Mouse (Mus musculus): ENCODE data around the gene Ppig.
"Not testable (repeated sequence)": the region's sequence is repeated elsewhere in the genome, so short reads cannot be mapped to it uniquely, and the experiment has no call there.

The Ppig gene

GRCm38 (mm10) chr2:69722273-69722649 is at the start of gene Ppig:
TSS of gene Ppig (plus strand) at chr2:69722545.
- DNase-seq (ENCODE audit: extremely low spot score, low spot score) = no peak

- no peak for DNase-seq (ENCODE audit: extremely low spot score, low spot score)
Measured at GRCm38 (mm10) chr2:69673723-69674122, 48.6 kb upstream of the Ppig start.

DNA sequence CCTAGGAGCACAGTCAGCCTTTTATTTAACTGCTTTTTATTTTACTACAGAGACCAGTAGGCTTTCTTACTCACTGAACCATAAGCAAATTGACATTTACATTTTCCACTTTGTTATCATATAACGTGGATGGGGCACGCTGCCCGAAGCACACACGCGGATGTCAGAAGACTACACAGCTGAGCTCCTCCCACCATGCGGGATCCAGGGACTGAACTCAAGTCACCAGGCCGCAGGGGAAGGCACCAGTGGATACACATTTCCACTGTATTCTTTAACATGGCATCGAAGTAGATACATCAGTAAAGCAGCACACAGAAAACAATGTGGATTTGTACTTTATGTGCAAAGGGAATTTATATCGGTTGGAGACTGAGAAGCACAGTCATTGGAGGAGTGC is 47.1 kb upstream of the Ppig start:
- DNase-seq (ENCODE audit: extremely low spot score, low spot score) = no peak

DNA sequence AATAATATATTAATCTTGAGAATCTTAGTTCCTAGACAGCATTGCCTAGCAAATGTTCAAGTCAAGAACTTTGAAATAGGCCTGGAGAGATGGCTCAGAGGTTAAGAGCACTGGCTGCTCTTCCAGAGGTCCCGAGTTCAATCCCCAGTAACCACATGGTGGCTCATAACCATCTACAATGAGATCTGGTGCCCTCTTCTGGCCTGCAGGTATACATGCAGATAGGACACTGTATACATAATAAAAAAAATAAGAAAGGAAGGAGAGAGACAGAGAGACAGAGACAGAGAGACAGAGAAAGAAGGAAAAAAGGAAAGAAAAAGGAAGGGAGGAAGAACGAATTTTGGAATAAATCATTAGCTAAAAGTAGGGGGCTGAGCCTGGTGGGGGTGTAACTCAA is 45.6 kb upstream of the Ppig start:
- DNase-seq (ENCODE audit: extremely low spot score, low spot score) = no peak

GRCm38 (mm10) chr2:69677215-69677614 is 45.1 kb upstream of the Ppig start:
- DNase-seq (ENCODE audit: extremely low spot score, low spot score) = not testable (repeated sequence)

- no peak for DNase-seq (ENCODE audit: extremely low spot score, low spot score)
Measured at GRCm38 (mm10) chr2:69679990-69680389, 42.4 kb upstream of the Ppig start.

DNA sequence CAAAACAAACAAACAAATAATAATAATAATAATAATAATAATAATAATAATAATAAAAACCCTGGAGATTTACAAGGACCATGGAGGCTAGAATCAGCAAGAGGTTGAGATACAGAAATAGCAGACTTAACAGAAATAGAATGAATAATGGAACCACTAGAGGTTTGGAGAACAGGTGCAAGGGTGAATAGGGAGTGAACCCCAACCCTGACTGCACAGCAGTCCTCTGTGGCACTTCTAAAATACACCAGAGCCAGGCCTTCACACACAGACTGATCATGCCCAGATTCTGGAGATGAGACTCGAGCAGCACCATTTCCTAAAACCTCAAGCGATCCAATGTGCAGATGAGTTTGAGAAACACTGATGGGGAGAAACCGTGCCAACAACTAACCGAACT is 40.4 kb upstream of the Ppig start:
- DNase-seq (ENCODE audit: extremely low spot score, low spot score) = no peak

DNA sequence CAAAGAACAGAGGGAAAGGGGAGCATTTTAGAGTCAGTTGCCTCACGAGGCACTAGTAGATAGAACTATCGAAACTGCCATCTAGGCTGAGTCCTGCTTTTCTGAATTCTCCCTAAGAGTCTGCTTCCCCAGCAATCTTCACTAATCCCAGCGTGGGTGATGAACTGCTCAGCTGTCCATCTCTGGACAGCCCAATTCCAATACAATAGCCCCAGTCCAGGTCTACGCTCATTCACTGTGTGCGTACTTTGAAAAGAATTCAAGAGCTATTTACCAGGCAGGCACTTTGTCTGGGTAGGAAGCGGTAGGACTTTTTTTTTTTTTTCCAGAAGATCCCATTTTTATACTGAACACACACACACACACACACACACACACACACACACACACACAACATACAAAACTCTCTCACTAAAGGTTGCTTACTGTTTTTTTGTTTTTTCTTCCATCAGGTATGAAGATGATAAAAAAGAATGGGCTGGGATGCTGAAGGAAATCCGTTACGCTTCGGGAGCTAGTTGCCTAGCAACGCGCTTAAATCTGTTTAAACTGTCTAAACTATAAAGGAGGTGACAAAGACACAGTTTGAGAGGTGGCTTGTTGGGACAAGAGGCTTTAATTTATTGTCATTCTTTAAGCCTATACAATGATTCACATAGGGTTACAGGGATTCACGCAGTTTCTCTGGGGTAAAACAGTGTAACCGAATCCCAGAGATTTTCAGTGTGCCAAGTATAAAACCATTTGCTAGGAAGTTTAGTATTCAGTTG is 39.1 kb upstream of the Ppig start:
- DNase-seq (ENCODE audit: extremely low spot score, low spot score) = peak; percentile 29

- DNase-seq (ENCODE audit: extremely low spot score, low spot score) = no peak
Measured at GRCm38 (mm10) chr2:69684488-69684887, 37.9 kb upstream of the Ppig start.

- no peak for DNase-seq (ENCODE audit: extremely low spot score, low spot score)
Measured at GRCm38 (mm10) chr2:69690214-69690613, 32.1 kb upstream of the Ppig start.

GRCm38 (mm10) chr2:69690843-69691242 is 31.5 kb upstream of the Ppig start:
- no peak for DNase-seq (ENCODE audit: extremely low spot score, low spot score)

DNA sequence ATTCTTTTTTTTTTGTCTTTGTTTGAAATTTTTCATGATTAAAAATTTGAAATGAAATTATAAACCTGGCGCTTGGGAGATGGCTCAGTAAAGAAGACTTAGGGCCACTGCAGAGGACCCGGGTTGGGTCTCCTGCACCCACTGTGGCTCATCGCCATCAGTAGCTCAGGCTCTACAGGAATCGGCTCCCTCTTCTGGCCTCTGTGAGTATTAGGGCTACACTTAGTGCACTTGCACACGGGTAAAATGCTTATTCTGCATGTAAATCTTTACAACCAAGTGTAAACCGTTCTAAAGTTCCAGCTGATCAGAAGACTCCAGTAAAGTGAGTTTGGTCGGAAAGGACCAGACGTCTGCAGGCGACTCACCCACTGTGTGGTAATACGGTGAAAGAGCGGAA is 28.8 kb upstream of the Ppig start:
- DNase-seq (ENCODE audit: extremely low spot score, low spot score) = no peak

DNA sequence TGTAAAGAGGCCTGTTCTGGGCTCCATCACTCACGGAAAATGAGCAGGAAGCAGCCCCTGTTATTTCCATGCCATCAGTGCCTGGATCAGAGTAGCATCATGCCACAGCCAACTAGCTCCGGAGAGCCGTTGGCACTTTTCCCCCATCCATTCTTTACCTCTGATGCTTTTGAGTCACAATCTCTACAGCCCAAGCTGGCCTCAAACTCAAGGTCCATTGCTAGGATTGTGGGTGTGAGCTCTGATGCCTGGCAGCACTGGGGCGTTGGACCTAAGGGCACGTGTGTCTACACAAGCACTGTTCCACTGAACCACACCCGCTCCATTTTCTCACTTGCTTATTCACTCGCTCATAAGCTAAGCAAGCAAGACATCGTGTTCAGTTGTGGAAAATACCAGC is 21.9 kb upstream of the Ppig start:
- no peak for DNase-seq (ENCODE audit: extremely low spot score, low spot score)

GRCm38 (mm10) chr2:69712171-69712570 is 10.2 kb upstream of the Ppig start:
- no peak for DNase-seq (ENCODE audit: extremely low spot score, low spot score)

DNA sequence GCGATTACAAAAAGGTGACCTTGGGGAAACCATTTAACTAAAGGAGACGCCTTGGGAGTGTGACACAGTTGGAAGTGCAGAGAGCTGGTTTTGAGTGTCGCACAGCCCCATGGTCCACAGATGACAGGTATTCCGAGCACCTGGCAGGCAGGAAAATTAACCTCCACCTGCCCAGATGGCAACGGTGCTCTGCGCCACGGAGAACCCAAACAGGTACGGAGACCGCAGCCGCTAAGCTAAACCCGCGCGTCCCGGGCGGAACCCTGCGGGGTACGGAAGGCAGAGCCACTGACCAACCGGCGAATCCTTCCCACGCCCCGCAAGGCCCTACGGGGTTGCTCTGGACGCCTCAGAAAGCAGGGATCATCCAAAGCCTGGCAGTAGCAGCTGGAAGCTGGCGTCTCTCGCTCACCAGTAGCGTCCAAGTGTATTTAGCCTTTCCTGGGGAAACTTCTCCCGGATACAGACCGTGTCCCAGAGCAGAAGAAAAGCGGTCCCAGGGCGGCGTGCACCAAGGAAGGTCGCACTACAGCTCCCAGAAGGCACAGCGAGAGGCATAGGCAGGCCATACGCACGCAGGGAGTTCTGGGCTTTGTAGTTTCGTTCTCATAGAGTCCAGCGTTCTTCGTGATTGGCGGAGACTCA is 9.2 kb upstream of the Ppig start, which contains the start of gene Fastkd1:
Fastkd1 (minus strand) TSS at position 536 of the 645 bp plus-strand sequence.
- DNase-seq (ENCODE audit: extremely low spot score, low spot score) = peak; percentile 83

DNA sequence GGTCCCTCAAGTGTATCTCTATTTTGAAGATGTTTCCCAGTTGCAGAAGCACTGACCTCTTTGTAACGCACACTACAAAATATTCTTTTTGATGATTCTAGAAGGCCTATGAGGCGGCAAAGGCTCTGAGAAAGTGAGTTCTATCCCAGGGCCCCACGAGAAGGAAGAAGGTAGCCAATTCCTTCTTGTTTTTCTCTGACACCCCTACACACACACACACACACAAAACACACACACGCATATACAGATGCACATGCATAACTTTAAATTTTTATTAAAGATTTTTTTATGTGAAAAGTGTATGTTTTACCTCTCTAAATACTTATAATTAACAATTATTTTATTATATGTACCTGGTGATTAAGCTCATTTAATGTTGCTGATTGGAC is 8.7 kb upstream of the Ppig start:
- no peak for DNase-seq (ENCODE audit: extremely low spot score, low spot score)

GRCm38 (mm10) chr2:69714126-69714525 is 8.2 kb upstream of the Ppig start:
- no peak for DNase-seq (ENCODE audit: extremely low spot score, low spot score)

DNA sequence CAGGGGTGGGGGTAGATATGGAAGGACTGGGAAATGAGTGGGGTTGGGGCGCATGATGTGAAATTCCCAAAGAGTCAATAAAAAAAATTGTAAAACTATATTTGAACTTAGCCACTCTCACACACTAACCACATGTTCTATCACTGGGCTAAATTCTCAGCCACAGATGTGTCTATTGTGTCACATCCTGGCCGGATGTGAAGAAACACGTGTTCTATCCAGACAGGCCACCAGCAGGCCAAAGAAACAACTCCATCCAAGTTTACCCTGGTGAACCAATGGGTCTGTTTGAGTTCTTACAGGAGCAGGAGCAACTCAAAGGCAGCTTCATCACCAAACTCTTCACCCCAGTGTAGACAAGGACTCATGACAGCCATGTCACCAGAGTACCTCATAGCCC is 5.9 kb upstream of the Ppig start:
- no peak for DNase-seq (ENCODE audit: extremely low spot score, low spot score)

DNA sequence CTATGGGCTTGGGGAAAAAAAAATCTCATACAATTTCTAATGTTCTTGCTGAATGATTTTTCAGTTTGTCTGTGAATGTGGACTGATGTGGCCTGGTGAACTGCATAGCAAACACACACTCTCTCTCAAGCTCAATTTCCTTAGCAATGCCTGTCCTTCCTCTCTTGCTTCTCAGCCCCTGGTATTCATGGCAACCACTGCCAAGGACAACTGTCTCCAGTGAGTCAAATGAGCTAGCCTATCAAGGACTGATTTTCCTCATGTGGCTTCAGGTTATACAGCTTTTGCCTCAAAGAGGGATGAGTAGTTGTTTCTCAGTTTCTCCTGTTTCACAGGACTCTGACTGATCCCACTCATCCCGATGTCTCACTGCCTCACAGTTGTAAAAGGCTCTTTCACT is 3.2 kb upstream of the Ppig start:
- no peak for DNase-seq (ENCODE audit: extremely low spot score, low spot score)

- peak; percentile 97 for DNase-seq (ENCODE audit: extremely low spot score, low spot score)
Measured at GRCm38 (mm10) chr2:69722650-69723518, 539 bp downstream of the Ppig start.

DNA sequence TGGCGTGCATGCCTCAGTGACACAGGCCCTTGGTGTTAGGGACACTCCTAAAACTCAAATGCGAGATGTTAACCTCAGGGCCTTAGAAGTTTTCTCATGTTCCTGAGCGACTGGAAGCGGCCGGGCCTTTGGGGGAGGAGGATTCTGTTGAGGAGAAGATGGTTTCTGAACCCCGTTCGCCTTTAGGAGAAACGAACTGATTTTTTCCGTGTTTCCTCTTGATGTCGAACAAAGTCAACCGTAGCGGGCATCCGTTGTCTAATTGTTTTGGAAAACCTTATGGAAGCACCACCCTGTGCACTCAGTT is 1.1 kb downstream of the Ppig start:
- no peak for DNase-seq (ENCODE audit: extremely low spot score, low spot score)

GRCm38 (mm10) chr2:69745091-69745490 is 22.7 kb downstream of the Ppig start:
- no peak for DNase-seq (ENCODE audit: extremely low spot score, low spot score)
